Mouse (Mus musculus) heart, postnatal 10 days (tissue): ENCODE data around the gene Smim8. TPM values are rescaled to one million over a fixed set of nuclear protein-coding genes. Genes with fewer than 3 reads are reported as not detected.

Source experiments
- DNase-seq, 2 experiments: peaks; one replicate each; pipeline ENCODE4 v3.0.0; 2021
- intact Hi-C: fragments of 180-260 bp; cut with DNase I; formaldehyde crosslinking; loops from one replicate; pipeline ENCODE4 v1.15.1; 2025
- total RNA-seq, 2 experiments: library from RNA; stranded (reverse); gene quantifications; 2 replicates each; pipeline ENCODE4 v1.2.3; 2021

Smim8 gene
- total RNA-seq, 2 experiments from 2014 or later, result 44.5 to 50.7 TPM

GRCm38 (mm10) chr4:34720127-34720895, 57.9 kb downstream of the Smim8 start:
- intact Hi-C loops, result no loop called here
- DNase-seq, result no peak

GRCm38 (mm10) chr4:34719421-34719820, 58.8 kb downstream of the Smim8 start:
- no peak for DNase-seq

More at GRCm38 (mm10) chr4:34719421-34719820, 58.8 kb downstream of the Smim8 start:
- intact Hi-C loops, result no loop called here

Other genes starting within 250 kb of the Smim8 start
- gene Akirin2, start 227.5 kb downstream of the Smim8 start, total RNA-seq, result 10 to 100 TPM; 59.4 to 69.5 TPM
- gene Orc3, start 163.5 kb downstream of the Smim8 start, total RNA-seq, result 10 to 100 TPM; 42.0 to 43.9 TPM
- gene Rars2, start 163.5 kb downstream of the Smim8 start, total RNA-seq, result 10 to 100 TPM; 28.0 to 32.5 TPM
- 10 to 100 TPM; 19.6 to 24.5 TPM for gene Slc35a1, start 91.0 kb downstream of the Smim8 start, total RNA-seq
- gene Cfap206, start 48.2 kb downstream of the Smim8 start, total RNA-seq, result under 1 TPM; 0.10 to 0.29 TPM
- not detected for gene Gm136, start 22.2 kb downstream of the Smim8 start, total RNA-seq
- 10 to 100 TPM; 21.4 to 22.4 TPM for gene Zfp292, start 104.5 kb upstream of the Smim8 start, total RNA-seq
- gene Cga, start 115.4 kb upstream of the Smim8 start, total RNA-seq, result not detected